Mouse (Mus musculus) hindbrain, embryonic 13.5 days (tissue): ENCODE results near the gene Rgs5. TPM values are rescaled to one million over a fixed set of nuclear protein-coding genes. Genes with fewer than 3 reads are reported as not detected.

Source experiments
- ATAC-seq: fragments of 200-750 bp; cut with Nextera tagmentation; 2 replicates; pipeline ENCODE4 v1.8.0; 2017; ENCODE audit warnings: moderate TSS enrichment; ENCODE audit not compliant: low FRiP score
- H3K27ac ChIP-seq: fragments of 300-500 bp; sonication (generic); 2 replicates; pipeline ENCODE4 v1.5.1; 2015; ENCODE audit warnings: inconsistent platforms, mild to moderate bottlenecking, moderate library complexity
- H3K27me3 ChIP-seq: fragments of 300-500 bp; sonication (generic); 2 replicates; pipeline ENCODE4 v1.6.1; 2015; ENCODE audit warnings: mild to moderate bottlenecking, inconsistent platforms
- H3K36me3 ChIP-seq: fragments of 300-500 bp; sonication (generic); 2 replicates; pipeline ENCODE4 v1.6.1; 2015; ENCODE audit warnings: mild to moderate bottlenecking, inconsistent platforms
- H3K4me1 ChIP-seq: fragments of 300-500 bp; sonication (generic); replicated peaks from 2 replicates; pipeline ENCODE4 v1.6.1; 2015; ENCODE audit warnings: inconsistent platforms
- H3K4me2 ChIP-seq: fragments of 300-500 bp; sonication (generic); 2 replicates; pipeline ENCODE4 v1.6.1; 2015; ENCODE audit warnings: inconsistent platforms, mild to moderate bottlenecking, moderate library complexity
- H3K4me3 ChIP-seq: fragments of 300-500 bp; sonication (generic); 2 replicates; pipeline ENCODE4 v1.5.1; 2015; ENCODE audit warnings: mild to moderate bottlenecking, inconsistent platforms
- H3K9ac ChIP-seq: fragments of 300-500 bp; sonication (generic); 2 replicates; pipeline ENCODE4 v1.6.1; 2015; ENCODE audit warnings: mild to moderate bottlenecking, inconsistent platforms
- H3K9me3 ChIP-seq: fragments of 300-500 bp; sonication (generic); 2 replicates; pipeline ENCODE4 v1.6.1; 2016; ENCODE audit warnings: inconsistent platforms
- WGBS: fragments of 180-500 bp; shearing (Covaris S2); methylation state at CpG from one replicate; pipeline ENCODE4 v1.1.7; 2015; 5-methylcytosine and 5-hydroxymethylcytosine counted together
- polyA plus RNA-seq: library from polyadenylated mRNA; unstranded; fragments of >200 nt; fragmentation: Nextera tagmentation; extraction: Ambion mirVana; gene quantifications from 2 replicates; pipeline ENCODE4 v1.2.1, GENCODE M21; 2015

The Rgs5 gene
- polyA plus RNA-seq, 1 experiment from 2014 or later: 15.1 TPM

- H3K9me3 ChIP-seq: no peaks in the 10 kb centered on the region
- no peak overlapping the region for H3K4me3 ChIP-seq
- H3K27me3 ChIP-seq: no peaks in the 10 kb centered on the region
- no peak overlapping the region for H3K9ac ChIP-seq
- no peak overlapping the region for H3K4me2 ChIP-seq
- H3K4me1 ChIP-seq: no peaks in the 10 kb centered on the region
- H3K27ac ChIP-seq: no peak overlapping the region
- no peaks in the 10 kb centered on the region for H3K36me3 ChIP-seq
- 80% methylated on average over 9 of the region's 9 CpGs for WGBS
- ATAC-seq: no peak
These were observed 25.3 kb downstream of the Rgs5 start for GRCm38 (mm10) chr1:169680455-169681208.

GRCm38 (mm10) chr1:169682775-169683497, 27.6 kb downstream of the Rgs5 start:
- no peak overlapping the region for H3K9ac ChIP-seq
- 89% methylated on average over 7 of the region's 7 CpGs for WGBS
- H3K27me3 ChIP-seq: no peaks in the 10 kb centered on the region
- no peaks in the 10 kb centered on the region for H3K9me3 ChIP-seq
- no peak overlapping the region for H3K4me3 ChIP-seq
- H3K36me3 ChIP-seq: no peaks in the 10 kb centered on the region
- H3K4me1 ChIP-seq: no peaks in the 10 kb centered on the region
- no peak overlapping the region for H3K27ac ChIP-seq
- no peak for ATAC-seq
- no peak overlapping the region for H3K4me2 ChIP-seq

- Histone ChIP-seq H3K36me3 (no peaks in the 10 kb centered on the region), H3K27me3 (no peaks in the 10 kb centered on the region), H3K4me2 (no peak overlapping the region), H3K27ac (no peak overlapping the region), H3K4me3 (no peak overlapping the region), H3K4me1 (no peaks in the 10 kb centered on the region), H3K9ac (no peak overlapping the region), H3K9me3 (no peaks in the 10 kb centered on the region)
- no peak for ATAC-seq
- 67% methylated on average over 5 of the region's 5 CpGs for WGBS
These were observed 30.0 kb downstream of the Rgs5 start for GRCm38 (mm10) chr1:169685257-169685656.

- Histone ChIP-seq H3K9ac (no peak overlapping the region), H3K36me3 (no peaks in the 10 kb centered on the region), H3K4me2 (no peak overlapping the region), H3K4me1 (peaks cover 6% of the 10 kb centered on the region; the same call in 1 of the 2 replicates), H3K4me3 (no peak overlapping the region), H3K27me3 (no peaks in the 10 kb centered on the region), H3K9me3 (no peaks in the 10 kb centered on the region), H3K27ac (no peak overlapping the region)
- 57% methylated on average over 2 of the region's 2 CpGs for WGBS
- no peak for ATAC-seq
These were observed 37.7 kb downstream of the Rgs5 start for GRCm38 (mm10) chr1:169693040-169693439.

GRCm38 (mm10) chr1:169693537-169693936, 38.2 kb downstream of the Rgs5 start:
- no peak overlapping the region for H3K4me3 ChIP-seq
- no peak for ATAC-seq
- H3K4me1 ChIP-seq: peaks cover 6% of the 10 kb centered on the region; the same call in 1 of the 2 replicates

GRCm38 (mm10) chr1:169695356-169695755, 40.1 kb downstream of the Rgs5 start:
- no peak overlapping the region for H3K9ac ChIP-seq
- H3K27me3 ChIP-seq: no peaks in the 10 kb centered on the region
- no peak overlapping the region for H3K4me2 ChIP-seq
- H3K27ac ChIP-seq: no peak overlapping the region
- no peak overlapping the region for H3K4me3 ChIP-seq
- 89% methylated on average over 3 of the region's 3 CpGs for WGBS
- peaks cover 6% of the 10 kb centered on the region; the same call in 1 of the 2 replicates for H3K4me1 ChIP-seq
- H3K36me3 ChIP-seq: no peaks in the 10 kb centered on the region
- H3K9me3 ChIP-seq: no peaks in the 10 kb centered on the region
- ATAC-seq: no peak

More at GRCm38 (mm10) chr1:169693537-169693936, 38.2 kb downstream of the Rgs5 start:
- Histone ChIP-seq H3K9ac (no peak overlapping the region), H3K27ac (no peak overlapping the region), H3K27me3 (no peaks in the 10 kb centered on the region), H3K9me3 (no peaks in the 10 kb centered on the region), H3K4me2 (no peak overlapping the region), H3K36me3 (no peaks in the 10 kb centered on the region)
- WGBS: 49% methylated on average over 3 of the region's 3 CpGs

- H3K9me3 ChIP-seq: no peaks in the 10 kb centered on the region
- no peak overlapping the region for H3K27ac ChIP-seq
- H3K27me3 ChIP-seq: no peaks in the 10 kb centered on the region
- H3K9ac ChIP-seq: no peak overlapping the region
- no peak overlapping the region for H3K4me2 ChIP-seq
- no peak overlapping the region for H3K4me3 ChIP-seq
- H3K4me1 ChIP-seq: peaks cover 6% of the 10 kb centered on the region; the same call in 1 of the 2 replicates
- H3K36me3 ChIP-seq: no peaks in the 10 kb centered on the region
- ATAC-seq: no peak
- 63% methylated on average over 4 of the region's 4 CpGs for WGBS
These were observed 41.9 kb downstream of the Rgs5 start for GRCm38 (mm10) chr1:169697236-169697635.

GRCm38 (mm10) chr1:169699184-169699583, 43.9 kb downstream of the Rgs5 start:
- H3K36me3 ChIP-seq: no peaks in the 10 kb centered on the region
- no peak overlapping the region for H3K4me3 ChIP-seq
- 97% methylated on average over 2 of the region's 2 CpGs for WGBS

GRCm38 (mm10) chr1:169704395-169705087, 49.2 kb downstream of the Rgs5 start:
- H3K4me2 ChIP-seq: no peak overlapping the region
- H3K9me3 ChIP-seq: no peaks in the 10 kb centered on the region
- no peak overlapping the region for H3K4me3 ChIP-seq
- no peak for ATAC-seq
- 91% methylated on average over 4 of the region's 4 CpGs for WGBS
- H3K27ac ChIP-seq: no peak overlapping the region
- H3K9ac ChIP-seq: no peak overlapping the region
- no peaks in the 10 kb centered on the region for H3K4me1 ChIP-seq
- H3K27me3 ChIP-seq: no peaks in the 10 kb centered on the region
- no peaks in the 10 kb centered on the region for H3K36me3 ChIP-seq

More at GRCm38 (mm10) chr1:169699184-169699583, 43.9 kb downstream of the Rgs5 start:
- Histone ChIP-seq H3K9ac (no peak overlapping the region), H3K4me2 (no peak overlapping the region), H3K4me1 (no peaks in the 10 kb centered on the region), H3K27ac (no peak overlapping the region), H3K27me3 (no peaks in the 10 kb centered on the region), H3K9me3 (no peaks in the 10 kb centered on the region)
- ATAC-seq: no peak

GRCm38 (mm10) chr1:169721836-169722235, 66.5 kb downstream of the Rgs5 start:
- H3K36me3 ChIP-seq: no peaks in the 10 kb centered on the region
- no peak overlapping the region for H3K4me2 ChIP-seq
- no peak overlapping the region for H3K27ac ChIP-seq
- H3K9ac ChIP-seq: no peak overlapping the region
- no peaks in the 10 kb centered on the region for H3K9me3 ChIP-seq
- no peaks in the 10 kb centered on the region for H3K27me3 ChIP-seq
- H3K4me3 ChIP-seq: no peak overlapping the region
- ATAC-seq: no peak
- no peaks in the 10 kb centered on the region for H3K4me1 ChIP-seq
- WGBS: 80% methylated on average over 2 of the region's 2 CpGs

GRCm38 (mm10) chr1:169726319-169726718, 71.0 kb downstream of the Rgs5 start:
- no peak for ATAC-seq
- no peak overlapping the region for H3K4me3 ChIP-seq
- 0 out of 2 replicates have a peak, but pooled peaks cover 4% of the 10 kb centered on the region for H3K4me1 ChIP-seq
- no peak overlapping the region for H3K4me2 ChIP-seq
- H3K36me3 ChIP-seq: no peaks in the 10 kb centered on the region
- H3K27ac ChIP-seq: no peak overlapping the region
- H3K9me3 ChIP-seq: no peaks in the 10 kb centered on the region
- 80% methylated on average over 3 of the region's 3 CpGs for WGBS
- H3K9ac ChIP-seq: no peak overlapping the region
- no peaks in the 10 kb centered on the region for H3K27me3 ChIP-seq

- 50% methylated on average over 7 of the region's 7 CpGs for WGBS
- Histone ChIP-seq H3K9me3 (no peaks in the 10 kb centered on the region), H3K9ac (no peak overlapping the region)
These were observed 75.3 kb downstream of the Rgs5 start for GRCm38 (mm10) chr1:169730599-169731100.

More at GRCm38 (mm10) chr1:169730599-169731100, 75.3 kb downstream of the Rgs5 start:
- Histone ChIP-seq H3K36me3 (no peaks in the 10 kb centered on the region), H3K4me2 (no peak overlapping the region), H3K27ac (no peak overlapping the region), H3K4me1 (0 out of 2 replicates have a peak, but pooled peaks cover 4% of the 10 kb centered on the region), H3K27me3 (no peaks in the 10 kb centered on the region), H3K4me3 (no peak overlapping the region)
- no peak for ATAC-seq
